Mouse (Mus musculus): ENCODE results near the gene Gamt. TPM values are rescaled to one million over a fixed set of nuclear protein-coding genes. Genes with fewer than 3 reads are reported as not detected.
A peak's percentile ranks its signal among the peaks of the same experiment; 100 is the strongest.

Gamt gene
- polyA plus RNA-seq, 1 experiment from 2014 or later, result 16.8 TPM

- WGBS, result 5% methylated on average over 24 of the region's 24 CpGs
- no peaks in the 10 kb centered on the region for H3K9me3 ChIP-seq
- peaks cover 30% of the 10 kb centered on the region for H3K4me1 ChIP-seq
- H3K36me3 ChIP-seq (replicated peaks), result no peaks in the 10 kb centered on the region
- H3K4me3 ChIP-seq, result peak overlapping the region; percentile 12; the same call in 1 of the 2 replicates
- H3K4me2 ChIP-seq, result peak overlapping the region; percentile 44
- H3K9ac ChIP-seq, result peak overlapping the region; percentile 35
- peak overlapping the region; percentile 88 for H3K27ac ChIP-seq
- ATAC-seq (replicated peaks), result peak; percentile 68
- no peaks in the 10 kb centered on the region for H3K27me3 ChIP-seq (replicated peaks)
These were observed 51.9 kb downstream of the Gamt start for GRCm38 (mm10) chr10:80208841-80209371.

GRCm38 (mm10) chr10:80208248-80208647 lies 52.6 kb downstream of the Gamt start:
- Histone ChIP-seq H3K36me3 (replicated peaks) (no peaks in the 10 kb centered on the region), H3K27me3 (replicated peaks) (no peaks in the 10 kb centered on the region), H3K4me2 (peak overlapping the region; percentile 44; the same call in 1 of the 2 replicates), H3K27ac (peak overlapping the region; percentile 88; the same call in 1 of the 2 replicates), H3K4me1 (peaks cover 32% of the 10 kb centered on the region), H3K4me3 (no peak overlapping the region), H3K9ac (no peak overlapping the region), H3K9me3 (no peaks in the 10 kb centered on the region)
- no peak for ATAC-seq (replicated peaks)
- WGBS, result 48% methylated on average over 4 of the region's 4 CpGs

Small RNA genes within 50 kb of the gene (microRNA-seq; reads per million reads assigned to microRNA genes)
- gene Mir6911, result 0.74 reads per million

Other genes starting within 250 kb of the Gamt start
- gene Arhgap45, start 244.4 kb downstream of the Gamt start, polyA plus RNA-seq (2015; fragmentation: Nextera tagmentation; extraction: Ambion mirVana), result 1.9 and 2.2 TPM in 2 replicates
- 132 and 148 TPM in 2 replicates for gene Polr2e, start 221.2 kb downstream of the Gamt start, polyA plus RNA-seq (2015; fragmentation: Nextera tagmentation; extraction: Ambion mirVana)
- 522 and 546 TPM in 2 replicates for gene Gpx4, start 213.8 kb downstream of the Gamt start, polyA plus RNA-seq (2015; fragmentation: Nextera tagmentation; extraction: Ambion mirVana)
- gene Sbno2, start 155.4 kb downstream of the Gamt start, polyA plus RNA-seq (2015; fragmentation: Nextera tagmentation; extraction: Ambion mirVana), result 13.8 and 16.8 TPM in 2 replicates
- 19.6 and 20.5 TPM in 2 replicates for gene Stk11, start 145.2 kb downstream of the Gamt start, polyA plus RNA-seq (2015; fragmentation: Nextera tagmentation; extraction: Ambion mirVana)
- 444 and 468 TPM in 2 replicates for gene Atp5d, start 122.4 kb downstream of the Gamt start, polyA plus RNA-seq (2015; fragmentation: Nextera tagmentation; extraction: Ambion mirVana)
- 65.7 and 66.9 TPM in 2 replicates for gene Cbarp, start 120.2 kb downstream of the Gamt start, polyA plus RNA-seq (2015; fragmentation: Nextera tagmentation; extraction: Ambion mirVana)
- 29.5 and 29.9 TPM in 2 replicates for gene Midn, start 112.7 kb downstream of the Gamt start, polyA plus RNA-seq (2015; fragmentation: Nextera tagmentation; extraction: Ambion mirVana)
- gene Cirbp, start 95.0 kb downstream of the Gamt start, polyA plus RNA-seq (2015; fragmentation: Nextera tagmentation; extraction: Ambion mirVana), result 364 and 392 TPM in 2 replicates
- gene 1600002K03Rik, start 88.1 kb downstream of the Gamt start, polyA plus RNA-seq (2015; fragmentation: Nextera tagmentation; extraction: Ambion mirVana), result 13.3 and 14.7 TPM in 2 replicates
- gene Efna2, start 81.5 kb downstream of the Gamt start, polyA plus RNA-seq (2015; fragmentation: Nextera tagmentation; extraction: Ambion mirVana), result 53.4 and 54.6 TPM in 2 replicates
- 56.4 and 59.5 TPM in 2 replicates for gene Mum1, start 34.6 kb downstream of the Gamt start, polyA plus RNA-seq (2015; fragmentation: Nextera tagmentation; extraction: Ambion mirVana)
- gene Ndufs7, start 11.9 kb downstream of the Gamt start, polyA plus RNA-seq (2015; fragmentation: Nextera tagmentation; extraction: Ambion mirVana), result 290 and 305 TPM in 2 replicates
- gene Dazap1, start 474 bp upstream of the Gamt start, polyA plus RNA-seq (2015; fragmentation: Nextera tagmentation; extraction: Ambion mirVana), result 60.5 and 60.8 TPM in 2 replicates
- gene Rps15, start 31.4 kb upstream of the Gamt start, polyA plus RNA-seq (2015; fragmentation: Nextera tagmentation; extraction: Ambion mirVana), result 516 and 528 TPM in 2 replicates
- 223 and 247 TPM in 2 replicates for gene Apc2, start 35.0 kb upstream of the Gamt start, polyA plus RNA-seq (2015; fragmentation: Nextera tagmentation; extraction: Ambion mirVana)
- 25.4 and 28.0 TPM in 2 replicates for gene 2310011J03Rik, start 59.5 kb upstream of the Gamt start, polyA plus RNA-seq (2015; fragmentation: Nextera tagmentation; extraction: Ambion mirVana)
- 4.4 and 5.8 TPM in 2 replicates for gene Pcsk4, start 68.5 kb upstream of the Gamt start, polyA plus RNA-seq (2015; fragmentation: Nextera tagmentation; extraction: Ambion mirVana)
- 5.5 TPM in 2 replicates for gene Reep6, start 68.9 kb upstream of the Gamt start, polyA plus RNA-seq (2015; fragmentation: Nextera tagmentation; extraction: Ambion mirVana)
- 0.67 and 0.79 TPM in 2 replicates for gene Adamtsl5, start 87.4 kb upstream of the Gamt start, polyA plus RNA-seq (2015; fragmentation: Nextera tagmentation; extraction: Ambion mirVana)
- 6.2 TPM in 2 replicates for gene Plk5, start 95.4 kb upstream of the Gamt start, polyA plus RNA-seq (2015; fragmentation: Nextera tagmentation; extraction: Ambion mirVana)
- 18.3 and 18.8 TPM in 2 replicates for gene Mex3d, start 126.6 kb upstream of the Gamt start, polyA plus RNA-seq (2015; fragmentation: Nextera tagmentation; extraction: Ambion mirVana)
- 227 and 250 TPM in 2 replicates for gene Mbd3, start 138.5 kb upstream of the Gamt start, polyA plus RNA-seq (2015; fragmentation: Nextera tagmentation; extraction: Ambion mirVana)
- gene Uqcr11, start 145.8 kb upstream of the Gamt start, polyA plus RNA-seq (2015; fragmentation: Nextera tagmentation; extraction: Ambion mirVana), result 581 and 629 TPM in 2 replicates
- 44.9 and 55.8 TPM in 2 replicates for gene Tcf3, start 172.6 kb upstream of the Gamt start, polyA plus RNA-seq (2015; fragmentation: Nextera tagmentation; extraction: Ambion mirVana)
- 1.9 and 2.6 TPM in 2 replicates for gene Onecut3, start 233.8 kb upstream of the Gamt start, polyA plus RNA-seq (2015; fragmentation: Nextera tagmentation; extraction: Ambion mirVana)

All from midbrain, embryonic 15.5 days (tissue).